Mouse (Mus musculus) embryo, embryonic 10 days (tissue): ENCODE results near the gene Ggct.
"Not testable (repeated sequence)": the region's sequence is repeated elsewhere in the genome, so short reads cannot be mapped to it uniquely, and the experiment has no call there.

Experiments
- DNase-seq: peaks from one replicate; pipeline ENCODE4 v3.0.0-alpha.2; 2015; ENCODE audit warnings: low spot score

Ggct gene

DNA sequence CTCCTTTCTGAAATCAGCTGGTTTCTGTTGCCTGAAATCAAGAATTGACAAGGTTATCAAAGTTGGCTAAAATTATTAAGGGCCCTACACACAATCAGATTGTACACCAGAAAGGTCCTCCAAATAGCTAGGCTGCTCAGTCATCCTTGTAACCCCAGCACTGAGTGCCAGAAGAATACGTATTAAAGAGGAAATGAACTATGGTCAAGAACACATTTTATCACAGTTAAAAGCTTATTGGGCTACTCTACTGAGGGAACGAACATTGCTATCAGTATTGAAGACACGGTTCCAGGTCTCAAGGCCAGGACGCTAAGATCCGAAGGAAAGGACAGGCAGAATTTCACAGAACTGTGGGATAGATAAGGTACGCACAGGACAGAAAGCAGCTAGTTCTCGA, 609 bp downstream of the Ggct start:
- no peak for DNase-seq

GRCm38 (mm10) chr6:54991189-54991588, 1.6 kb downstream of the Ggct start:
- DNase-seq = no peak

DNA sequence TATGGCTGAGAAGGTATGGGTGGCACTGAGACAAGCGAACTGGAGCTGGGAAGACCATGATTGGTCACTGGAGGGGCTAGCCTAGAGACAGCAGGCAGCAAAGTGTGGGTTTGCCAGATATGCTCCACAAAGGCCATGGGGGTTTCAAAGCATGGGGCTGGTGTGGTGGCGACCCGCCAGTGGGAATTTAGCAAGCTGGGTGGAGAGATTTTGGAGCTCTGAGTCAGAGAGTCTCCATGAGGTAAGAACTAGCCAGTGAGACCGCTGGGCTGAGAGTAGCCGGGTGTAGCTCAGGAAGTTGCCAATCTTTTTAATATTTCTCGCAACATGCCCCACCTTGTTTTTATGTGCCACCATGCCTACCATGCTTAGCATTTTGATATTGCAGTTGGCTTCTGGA, 4.6 kb downstream of the Ggct start:
- DNase-seq = no peak

GRCm38 (mm10) chr6:54984096-54984495, 8.7 kb downstream of the Ggct start:
- no peak for DNase-seq

- no peak for DNase-seq
Measured at GRCm38 (mm10) chr6:54983526-54984050, 9.2 kb downstream of the Ggct start.

DNA sequence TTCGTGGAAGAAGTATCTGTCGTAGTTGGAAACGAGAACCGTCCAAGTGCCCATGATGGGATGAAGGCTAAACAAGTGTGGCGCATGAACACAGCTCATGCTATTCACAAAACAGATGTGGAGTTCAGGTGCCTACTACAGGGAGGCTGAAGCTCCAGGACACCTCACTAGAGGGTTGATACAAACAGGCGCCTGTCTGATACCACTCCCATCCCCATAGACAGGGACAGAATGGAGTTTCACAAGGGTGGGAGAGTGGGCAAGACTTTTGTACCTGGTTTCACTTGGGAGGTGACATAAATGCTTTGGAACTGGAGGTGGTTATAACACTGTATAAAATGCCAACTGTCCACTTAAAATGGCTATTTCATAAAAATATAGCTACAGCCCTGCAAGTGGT, 13.3 kb downstream of the Ggct start:
- DNase-seq = no peak

DNA sequence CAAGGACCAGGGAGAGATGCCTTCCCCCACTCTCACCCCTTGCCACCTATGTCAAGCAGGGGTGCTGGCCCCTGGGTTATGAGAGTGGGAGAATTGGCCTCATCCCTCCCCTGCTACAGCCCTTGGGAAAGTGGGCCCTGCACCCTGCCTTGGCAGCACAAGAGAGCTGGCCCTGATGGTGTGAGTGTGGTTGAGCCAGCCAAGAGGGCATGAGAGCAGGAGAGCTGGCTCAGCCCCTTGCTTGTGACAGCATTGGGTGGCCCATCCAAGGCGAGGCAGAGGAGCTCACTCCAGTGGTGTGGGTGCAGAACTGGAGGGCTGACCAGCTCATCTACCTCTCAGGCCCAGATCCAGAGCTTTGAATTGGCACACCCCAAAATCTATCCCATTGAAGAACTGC, 17.1 kb downstream of the Ggct start:
- DNase-seq = no peak

DNA sequence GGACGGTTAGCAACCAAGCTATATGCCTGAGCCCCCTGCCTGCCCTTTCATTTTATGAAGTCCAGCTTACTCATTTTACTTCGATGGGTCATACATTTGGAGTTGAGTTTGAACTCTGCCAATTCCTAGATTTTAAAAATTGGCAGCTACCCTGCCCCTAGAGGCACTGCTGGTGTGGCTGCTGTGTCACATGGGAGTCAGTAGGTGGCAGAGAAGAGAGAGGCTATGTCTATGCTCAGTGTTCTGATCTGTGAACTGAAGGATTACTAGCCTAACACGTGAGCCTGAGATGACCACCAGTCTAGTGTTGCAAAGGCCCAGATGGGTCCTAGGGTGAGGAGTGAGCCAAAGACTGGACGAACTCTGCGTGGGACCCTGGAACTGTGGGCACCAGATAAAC, 18.2 kb downstream of the Ggct start:
- DNase-seq = peak; percentile 19

DNA sequence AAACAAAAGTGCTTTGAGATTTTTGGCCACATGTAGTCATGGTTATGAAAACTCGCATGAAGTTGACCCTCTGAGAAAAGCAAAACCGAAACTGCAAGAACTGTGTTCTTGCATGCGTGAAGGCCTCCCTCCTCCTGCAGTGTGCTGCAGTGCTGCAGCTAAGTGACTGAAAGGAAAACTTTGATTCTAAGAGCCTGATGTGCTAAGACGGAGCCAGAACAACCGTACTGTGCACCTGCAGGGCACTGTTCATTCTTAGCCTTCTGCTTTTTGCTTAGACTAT, 19.9 kb downstream of the Ggct start:
- peak; percentile 45 for DNase-seq

- peak; percentile 69 for DNase-seq
Measured at GRCm38 (mm10) chr6:54972111-54972928, 20.4 kb downstream of the Ggct start, which contains the start of gene Nod1. TSS of gene Nod1 (minus strand) at chr6:54972612.

- peak; percentile 30 for DNase-seq
Measured at GRCm38 (mm10) chr6:54971731-54972110, 21.0 kb downstream of the Ggct start.

DNA sequence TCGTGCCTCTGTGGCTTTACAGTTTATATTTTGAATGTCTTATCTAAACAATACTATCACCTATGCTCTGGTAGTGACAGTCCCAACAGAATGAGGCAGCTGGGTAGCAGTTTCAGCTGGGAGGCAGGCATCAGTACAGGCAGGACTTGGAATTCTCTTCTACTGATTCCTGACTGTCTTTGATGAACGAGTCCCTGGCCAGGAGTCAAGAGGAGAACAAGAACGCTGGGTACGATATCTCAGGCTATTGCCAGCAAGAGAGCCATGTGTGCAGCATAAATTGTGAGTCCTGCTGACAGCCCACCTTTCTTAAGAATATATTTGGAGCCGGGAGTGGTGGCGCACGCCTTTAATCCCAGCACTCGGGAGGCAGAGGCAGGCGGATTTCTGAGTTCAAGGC, 22.2 kb downstream of the Ggct start:
- DNase-seq = no peak

DNA sequence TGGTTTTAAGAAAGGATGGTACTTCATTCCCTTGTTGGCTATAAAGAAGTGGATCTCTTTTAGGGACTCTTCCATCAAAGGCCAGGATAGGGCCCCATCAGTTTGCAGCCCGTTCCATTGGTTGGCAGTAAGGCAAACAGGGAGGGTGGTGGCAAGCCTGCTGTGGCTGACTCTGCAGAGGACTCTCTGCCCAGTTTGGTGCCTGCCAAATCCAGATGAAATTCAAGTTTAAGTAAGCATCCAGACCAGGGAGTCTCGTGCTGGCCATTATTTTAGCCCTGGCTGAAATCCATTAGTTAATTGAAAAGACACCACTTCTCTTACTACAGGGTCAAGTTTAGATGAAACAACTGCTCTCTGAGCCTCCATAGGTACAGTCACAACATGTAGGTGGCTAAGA, 22.9 kb downstream of the Ggct start:
- DNase-seq = no peak

DNA sequence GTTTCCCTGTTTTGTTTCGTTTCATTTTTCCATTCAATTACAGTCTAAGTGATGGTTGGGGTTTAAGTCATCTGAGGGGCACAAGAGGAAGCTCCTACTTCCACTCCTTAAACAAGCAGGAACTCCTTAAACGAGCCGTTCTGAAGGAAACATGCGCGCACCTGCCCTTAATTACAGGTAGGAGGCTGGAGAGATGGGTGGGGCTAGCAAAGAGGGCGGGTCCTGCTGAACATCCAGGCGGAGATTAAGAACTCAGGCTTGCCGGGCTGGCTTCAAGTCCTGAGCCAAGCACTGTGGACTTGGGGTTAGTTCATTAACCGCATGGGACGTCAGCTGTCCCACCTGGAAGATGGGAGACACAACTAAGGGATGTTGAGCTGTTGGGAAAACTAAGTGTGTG, 25.2 kb downstream of the Ggct start:
- DNase-seq = no peak

DNA sequence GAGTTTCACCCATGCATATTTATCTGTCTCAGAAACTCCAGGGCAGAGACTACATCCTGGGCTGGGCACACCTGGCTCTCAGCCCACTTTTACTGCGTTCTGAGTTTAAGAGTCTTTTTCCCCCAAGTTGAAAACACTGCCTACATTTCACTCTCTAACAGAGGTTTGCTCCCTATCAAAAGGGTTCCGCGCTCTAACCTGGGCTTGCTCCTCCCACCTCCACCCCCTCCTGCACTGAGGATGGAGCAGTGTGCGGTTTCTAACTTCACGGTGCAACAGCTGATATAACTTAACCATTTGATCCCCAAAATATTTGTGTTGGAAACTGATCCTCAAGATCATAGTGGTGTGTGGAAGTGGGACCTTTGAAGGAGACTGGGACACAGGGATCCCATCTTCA, 27.5 kb downstream of the Ggct start:
- DNase-seq = no peak

DNA sequence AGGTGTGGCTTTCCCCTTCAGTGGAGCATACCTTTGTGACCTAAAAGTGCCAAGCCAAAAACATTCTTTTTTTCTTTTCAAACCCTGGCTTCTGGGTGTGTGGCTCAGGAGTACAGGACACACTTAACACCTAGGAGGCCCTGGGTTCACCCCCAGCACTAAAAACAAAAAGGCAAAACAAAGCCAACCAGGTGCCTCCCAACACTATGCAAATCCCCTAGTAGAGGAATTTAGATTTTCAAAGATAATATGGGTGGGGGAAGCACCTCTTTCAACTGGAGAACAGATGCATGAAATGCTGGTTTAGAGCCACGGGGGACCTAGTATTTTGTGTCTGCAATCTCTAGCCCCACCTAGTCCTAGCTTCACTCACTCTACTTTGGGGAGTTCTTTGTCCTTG, 28.0 kb downstream of the Ggct start:
- DNase-seq = no peak

GRCm38 (mm10) chr6:54963599-54963998, 29.2 kb downstream of the Ggct start:
- DNase-seq = no peak

GRCm38 (mm10) chr6:54957655-54958054, 35.1 kb downstream of the Ggct start:
- DNase-seq = no peak

- no peak for DNase-seq
Measured at GRCm38 (mm10) chr6:54956425-54956824, 36.3 kb downstream of the Ggct start.

GRCm38 (mm10) chr6:54955949-54956348, 36.8 kb downstream of the Ggct start:
- no peak for DNase-seq

- no peak for DNase-seq
Measured at GRCm38 (mm10) chr6:54954659-54955414, 37.9 kb downstream of the Ggct start.

- not testable (repeated sequence) for DNase-seq
Measured at GRCm38 (mm10) chr6:54953399-54953798, 39.4 kb downstream of the Ggct start.

- no peak for DNase-seq
Measured at GRCm38 (mm10) chr6:54952542-54952941, 40.2 kb downstream of the Ggct start.
